Mouse (Mus musculus): ENCODE measurements around the gene Ppp1r15a. TPM values are rescaled to one million over a fixed set of nuclear protein-coding genes. Genes with fewer than 3 reads are reported as not detected.

The Ppp1r15a gene
- polyA plus RNA-seq, 1 experiment from 2014 or later = 29.6 TPM

GRCm38 (mm10) chr7:45514411-45514810 lies 11.7 kb downstream of the Ppp1r15a start:
- Histone ChIP-seq H3K27ac (replicated peaks) (0 out of 2 replicates have a peak overlapping the region, but pooled peaks have one; percentile 8), H3K36me3 (no peaks in the 10 kb centered on the region), H3K9ac (no peak overlapping the region), H3K9me3 (replicated peaks) (no peaks in the 10 kb centered on the region), H3K4me3 (replicated peaks) (no peak overlapping the region), H3K27me3 (no peaks in the 10 kb centered on the region), H3K4me2 (replicated peaks) (no peak overlapping the region), H3K4me1 (peaks cover 9% of the 10 kb centered on the region)
- WGBS = 81% methylated on average over 7 of the region's 7 CpGs
- ATAC-seq (ENCODE audit: insufficient number of reproducible peaks, low FRiP score, low TSS enrichment, low read depth) = no peak

GRCm38 (mm10) chr7:45509912-45510787 lies 15.9 kb downstream of the Ppp1r15a start, which contains the start of gene Nucb1:
Gene Nucb1, minus strand, starts transcription at chr7:45510406.
- Histone ChIP-seq H3K9me3 (replicated peaks) (no peaks in the 10 kb centered on the region), H3K27ac (replicated peaks) (peak within 1 kb of the TSS; percentile 98), H3K36me3 (peaks cover 20% of the 10 kb centered on the region), H3K4me1 (peaks cover 18% of the 10 kb centered on the region), H3K4me2 (replicated peaks) (peak within 1 kb of the TSS; percentile 92), H3K4me3 (replicated peaks) (peak within 1 kb of the TSS; percentile 82), H3K9ac (peak within 1 kb of the TSS; percentile 65), H3K27me3 (no peaks in the 10 kb centered on the region)
- under 1% methylated on average over 44 of the region's 44 CpGs for WGBS
- ATAC-seq (ENCODE audit: insufficient number of reproducible peaks, low FRiP score, low TSS enrichment, low read depth) = peak; percentile 90

- peak overlapping the region; percentile 98; the same call in 1 of the 2 replicates for H3K27ac ChIP-seq (replicated peaks)
- H3K9me3 ChIP-seq (replicated peaks) = no peaks in the 10 kb centered on the region
- peaks cover 17% of the 10 kb centered on the region for H3K4me1 ChIP-seq
- H3K4me3 ChIP-seq (replicated peaks) = peak overlapping the region; percentile 82
- WGBS = 26% methylated on average over 19 of the region's 19 CpGs
- H3K36me3 ChIP-seq = peaks cover 20% of the 10 kb centered on the region
- ATAC-seq (ENCODE audit: insufficient number of reproducible peaks, low FRiP score, low TSS enrichment, low read depth) = no peak
- H3K9ac ChIP-seq = peak overlapping the region; percentile 65
- H3K27me3 ChIP-seq = no peaks in the 10 kb centered on the region
- peak overlapping the region; percentile 92 for H3K4me2 ChIP-seq (replicated peaks)
Observed at GRCm38 (mm10) chr7:45509181-45509882, 16.7 kb downstream of the Ppp1r15a start.

GRCm38 (mm10) chr7:45508561-45508960 lies 17.5 kb downstream of the Ppp1r15a start:
- H3K4me2 ChIP-seq (replicated peaks) = peak overlapping the region; percentile 92; the same call in 1 of the 2 replicates
- no peaks in the 10 kb centered on the region for H3K9me3 ChIP-seq (replicated peaks)
- peaks cover 20% of the 10 kb centered on the region for H3K36me3 ChIP-seq
- peaks cover 17% of the 10 kb centered on the region for H3K4me1 ChIP-seq
- WGBS = 85% methylated on average over 6 of the region's 6 CpGs
- no peak overlapping the region for H3K27ac ChIP-seq (replicated peaks)
- peak overlapping the region; percentile 82 for H3K4me3 ChIP-seq (replicated peaks)
- no peak for ATAC-seq (ENCODE audit: insufficient number of reproducible peaks, low FRiP score, low TSS enrichment, low read depth)
- no peaks in the 10 kb centered on the region for H3K27me3 ChIP-seq
- H3K9ac ChIP-seq = no peak overlapping the region

- H3K27me3 ChIP-seq = no peaks in the 10 kb centered on the region
- no peak for ATAC-seq (ENCODE audit: insufficient number of reproducible peaks, low FRiP score, low TSS enrichment, low read depth)
- H3K36me3 ChIP-seq = peaks cover 25% of the 10 kb centered on the region
- peaks cover 17% of the 10 kb centered on the region for H3K4me1 ChIP-seq
- no peak overlapping the region for H3K4me3 ChIP-seq (replicated peaks)
- H3K9me3 ChIP-seq (replicated peaks) = no peaks in the 10 kb centered on the region
- no peak overlapping the region for H3K27ac ChIP-seq (replicated peaks)
- no peak overlapping the region for H3K9ac ChIP-seq
- no peak overlapping the region for H3K4me2 ChIP-seq (replicated peaks)
- 91% methylated on average over 6 of the region's 6 CpGs for WGBS
Observed at GRCm38 (mm10) chr7:45507583-45507982, 18.5 kb downstream of the Ppp1r15a start.

- Histone ChIP-seq H3K9me3 (replicated peaks) (no peaks in the 10 kb centered on the region), H3K27me3 (no peaks in the 10 kb centered on the region), H3K9ac (no peak overlapping the region), H3K4me2 (replicated peaks) (no peak overlapping the region), H3K4me1 (no peaks in the 10 kb centered on the region), H3K27ac (replicated peaks) (no peak overlapping the region), H3K4me3 (replicated peaks) (no peak overlapping the region), H3K36me3 (peaks cover 87% of the 10 kb centered on the region)
- ATAC-seq (ENCODE audit: insufficient number of reproducible peaks, low FRiP score, low TSS enrichment, low read depth) = no peak
- 95% methylated on average over 6 of the region's 6 CpGs for WGBS
Observed at GRCm38 (mm10) chr7:45498427-45498826, 27.6 kb downstream of the Ppp1r15a start.

- Histone ChIP-seq H3K4me1 (peaks cover 8% of the 10 kb centered on the region), H3K9ac (no peak overlapping the region), H3K27ac (replicated peaks) (no peak overlapping the region), H3K9me3 (replicated peaks) (no peaks in the 10 kb centered on the region), H3K36me3 (peaks cover 75% of the 10 kb centered on the region), H3K4me2 (replicated peaks) (no peak overlapping the region), H3K4me3 (replicated peaks) (no peak overlapping the region), H3K27me3 (no peaks in the 10 kb centered on the region)
- 85% methylated on average over 9 of the region's 9 CpGs for WGBS
- ATAC-seq (ENCODE audit: insufficient number of reproducible peaks, low FRiP score, low TSS enrichment, low read depth) = no peak
Observed at GRCm38 (mm10) chr7:45494548-45494947, 31.5 kb downstream of the Ppp1r15a start.

- Histone ChIP-seq H3K9me3 (replicated peaks) (no peaks in the 10 kb centered on the region), H3K4me2 (replicated peaks) (no peak overlapping the region), H3K4me3 (replicated peaks) (no peak overlapping the region), H3K27ac (replicated peaks) (no peak overlapping the region), H3K27me3 (no peaks in the 10 kb centered on the region), H3K9ac (no peak overlapping the region), H3K36me3 (peaks cover 59% of the 10 kb centered on the region), H3K4me1 (peaks cover 17% of the 10 kb centered on the region)
- 89% methylated on average over 5 of the region's 5 CpGs for WGBS
- ATAC-seq (ENCODE audit: insufficient number of reproducible peaks, low FRiP score, low TSS enrichment, low read depth) = no peak
Observed at GRCm38 (mm10) chr7:45492951-45493350, 33.1 kb downstream of the Ppp1r15a start.

GRCm38 (mm10) chr7:45492225-45492844 lies 33.7 kb downstream of the Ppp1r15a start:
- no peak overlapping the region for H3K4me3 ChIP-seq (replicated peaks)
- 87% methylated on average over 8 of the region's 8 CpGs for WGBS
- peaks cover 18% of the 10 kb centered on the region for H3K4me1 ChIP-seq
- peaks cover 53% of the 10 kb centered on the region for H3K36me3 ChIP-seq
- H3K9me3 ChIP-seq (replicated peaks) = no peaks in the 10 kb centered on the region
- no peak overlapping the region for H3K27ac ChIP-seq (replicated peaks)
- no peak overlapping the region for H3K9ac ChIP-seq
- no peaks in the 10 kb centered on the region for H3K27me3 ChIP-seq
- no peak overlapping the region for H3K4me2 ChIP-seq (replicated peaks)
- no peak for ATAC-seq (ENCODE audit: insufficient number of reproducible peaks, low FRiP score, low TSS enrichment, low read depth)

- WGBS = 16% methylated on average over 3 of the region's 3 CpGs
- Histone ChIP-seq H3K9ac (no peak overlapping the region), H3K27ac (replicated peaks) (peak overlapping the region; percentile 31; the same call in 1 of the 2 replicates), H3K4me2 (replicated peaks) (0 out of 2 replicates have a peak overlapping the region, but pooled peaks have one; percentile 24), H3K4me1 (peaks cover 20% of the 10 kb centered on the region), H3K36me3 (peaks cover 42% of the 10 kb centered on the region), H3K4me3 (replicated peaks) (no peak overlapping the region), H3K9me3 (replicated peaks) (no peaks in the 10 kb centered on the region), H3K27me3 (no peaks in the 10 kb centered on the region)
- ATAC-seq (ENCODE audit: insufficient number of reproducible peaks, low FRiP score, low TSS enrichment, low read depth) = no peak
Observed at GRCm38 (mm10) chr7:45491264-45491663, 34.8 kb downstream of the Ppp1r15a start.

- Histone ChIP-seq H3K4me3 (replicated peaks) (no peak overlapping the region), H3K4me1 (peaks cover 20% of the 10 kb centered on the region), H3K27ac (replicated peaks) (peak overlapping the region; percentile 31; the same call in 1 of the 2 replicates), H3K4me2 (replicated peaks) (0 out of 2 replicates have a peak overlapping the region, but pooled peaks have one; percentile 24), H3K36me3 (peaks cover 37% of the 10 kb centered on the region), H3K27me3 (no peaks in the 10 kb centered on the region), H3K9ac (no peak overlapping the region), H3K9me3 (replicated peaks) (no peaks in the 10 kb centered on the region)
- no peak for ATAC-seq (ENCODE audit: insufficient number of reproducible peaks, low FRiP score, low TSS enrichment, low read depth)
- 35% methylated on average over 9 of the region's 9 CpGs for WGBS
Observed at GRCm38 (mm10) chr7:45490822-45491221, 35.2 kb downstream of the Ppp1r15a start.
